Mouse (Mus musculus): ENCODE results near the gene Gm5795. TPM values are rescaled to one million over a fixed set of nuclear protein-coding genes. Genes with fewer than 3 reads are reported as not detected.
"Not testable (repeated sequence)": the region's sequence is repeated elsewhere in the genome, so short reads cannot be mapped to it uniquely, and the experiment has no call there.

Gm5795 gene
- not detected for total RNA-seq (2021)
- long read RNA-seq, experiment 1, result 0 reads
- long read RNA-seq, experiment 2, result 0 reads

DNA sequence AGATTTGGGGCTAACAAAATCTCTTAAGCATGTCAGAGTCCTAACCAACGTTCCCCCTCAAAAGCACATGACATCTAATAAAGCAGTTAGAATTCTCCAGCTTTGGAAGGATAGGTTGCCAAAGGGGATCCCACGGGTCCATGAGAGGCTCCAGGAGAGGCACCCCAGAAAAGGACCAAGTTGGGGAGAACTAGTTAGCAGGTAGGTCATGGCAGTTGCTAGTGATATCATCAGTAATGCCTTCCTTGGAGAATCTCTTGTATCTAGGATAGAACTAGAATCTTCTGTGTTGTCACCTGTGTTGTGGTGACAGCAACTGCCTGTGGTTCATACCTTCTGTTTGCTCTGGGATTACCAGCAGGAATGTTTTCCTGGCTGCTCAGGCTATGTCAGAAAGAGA, at the start of gene Gm5795:
Gene Gm5795, plus strand, starts transcription at position 301 of the 400 bp plus-strand sequence.
- not testable (repeated sequence) for DNase-seq (ENCODE audit: low spot score)

DNA sequence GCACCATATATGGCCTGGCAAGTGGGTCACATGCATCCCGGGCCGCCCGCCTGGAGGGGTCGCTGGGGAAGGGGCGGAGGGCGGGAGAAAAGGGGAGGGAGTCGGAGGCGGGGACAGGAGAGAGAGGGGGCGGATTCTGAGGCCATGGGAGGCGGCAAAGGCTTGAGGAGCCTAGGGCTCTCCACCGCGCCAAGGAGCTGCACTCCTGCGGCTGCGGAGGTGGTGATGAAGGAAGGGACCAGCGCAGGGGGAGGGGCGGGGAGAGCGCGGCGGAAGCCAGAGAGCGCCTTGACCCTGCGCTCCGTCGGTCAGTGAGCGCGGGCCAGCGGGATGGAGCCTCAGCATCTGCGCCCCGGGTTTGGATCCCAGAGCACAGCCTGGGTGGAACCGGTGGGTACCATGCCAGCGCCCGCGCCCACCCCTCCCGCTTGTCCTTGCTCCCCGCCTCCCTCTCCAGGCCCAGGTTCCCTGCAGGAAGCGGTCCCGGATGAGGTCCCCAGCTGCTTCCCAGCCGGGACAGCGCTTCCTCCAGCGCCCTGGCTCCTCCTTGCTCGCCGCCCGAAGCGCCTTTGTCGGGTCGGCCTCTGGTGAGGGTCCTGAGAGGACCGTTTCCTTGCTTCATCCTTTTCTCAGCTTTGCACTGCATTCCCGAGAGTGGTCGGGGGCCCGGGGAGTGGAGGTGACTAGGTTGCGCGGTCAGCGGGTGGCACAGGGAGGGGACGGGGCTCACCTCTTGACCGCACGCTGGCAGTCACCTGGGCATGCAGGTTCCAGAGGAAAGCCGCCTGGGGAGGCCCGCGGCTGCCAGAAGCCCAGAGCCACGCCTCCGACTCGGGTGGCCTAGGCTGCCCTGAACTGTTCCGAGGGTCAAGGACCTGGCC, 20.5 kb downstream of the Gm5795 start, which contains the start of gene D830030K20Rik:
Gene D830030K20Rik, plus strand, starts transcription at position 217 of the 881 bp plus-strand sequence.
- DNase-seq (ENCODE audit: low spot score), result not testable (repeated sequence)

DNA sequence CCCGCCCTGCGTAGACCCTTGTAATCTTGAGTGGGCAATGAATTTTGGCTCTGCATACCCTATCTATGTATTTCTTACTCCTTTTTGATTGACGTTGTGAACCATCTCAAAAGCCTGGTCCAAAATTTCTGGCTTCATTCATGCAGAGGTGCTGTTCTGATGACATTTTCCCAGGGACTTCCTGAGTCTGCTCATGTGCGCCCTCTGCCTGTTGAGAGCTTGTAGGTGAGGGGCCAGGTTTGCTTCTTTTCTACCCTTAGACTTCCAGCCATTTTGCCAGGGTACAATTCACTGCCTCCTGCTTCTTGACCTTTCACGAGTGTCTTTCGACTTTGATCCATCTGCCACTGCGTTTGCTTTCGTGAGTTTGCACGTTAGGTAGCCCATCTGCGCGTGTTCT, 21.3 kb downstream of the Gm5795 start:
- not testable (repeated sequence) for DNase-seq (ENCODE audit: low spot score)

Other genes starting within 250 kb of the Gm5795 start
- gene Gm2888, start 158.3 kb upstream of the Gm5795 start, total RNA-seq (2021), result not detected
- not detected for gene Gm2897, start 139.0 kb upstream of the Gm5795 start, total RNA-seq (2021)
- gene Gm10340, start 54.3 kb upstream of the Gm5795 start, total RNA-seq (2021), result not detected
- under 1 TPM in 1 of 2 experiments, not detected in 1; 0.32 TPM for gene D830030K20Rik, start 20.2 kb downstream of the Gm5795 start, total RNA-seq (2021)
- not detected for gene Gm2956, start 144.4 kb downstream of the Gm5795 start, total RNA-seq (2021)
- not detected for gene Gm10413, start 206.8 kb downstream of the Gm5795 start, total RNA-seq (2021)
- under 1 TPM in 1 of 2 experiments, not detected in 1; 0.21 TPM for gene Gm10409, start 224.4 kb downstream of the Gm5795 start, total RNA-seq (2021)
- not detected for gene Gm3005, start 239.8 kb downstream of the Gm5795 start, total RNA-seq (2021)

Data from gastrocnemius, adult 18-20 months (tissue).